Mouse (Mus musculus) cerebellum, adult 2 months (tissue): ENCODE results near the gene Gucy2c.

Experiments used
- CTCF ChIP-seq: fragments of 200-500 bp; IDR thresholded peaks from 2 replicates; pipeline ENCODE4 v1.5.1; 2011; ENCODE audit warnings: low read depth, mild to moderate bottlenecking, control low read depth, low read length, moderate library complexity, borderline replicate concordance; ENCODE audit not compliant: insufficient read depth
- POLR2A ChIP-seq: fragments of 200-500 bp; IDR thresholded peaks from 2 replicates; pipeline ENCODE4 v1.6.1; 2011; ENCODE audit warnings: low read length, control low read depth, borderline replicate concordance; ENCODE audit not compliant: insufficient read depth

DNA sequence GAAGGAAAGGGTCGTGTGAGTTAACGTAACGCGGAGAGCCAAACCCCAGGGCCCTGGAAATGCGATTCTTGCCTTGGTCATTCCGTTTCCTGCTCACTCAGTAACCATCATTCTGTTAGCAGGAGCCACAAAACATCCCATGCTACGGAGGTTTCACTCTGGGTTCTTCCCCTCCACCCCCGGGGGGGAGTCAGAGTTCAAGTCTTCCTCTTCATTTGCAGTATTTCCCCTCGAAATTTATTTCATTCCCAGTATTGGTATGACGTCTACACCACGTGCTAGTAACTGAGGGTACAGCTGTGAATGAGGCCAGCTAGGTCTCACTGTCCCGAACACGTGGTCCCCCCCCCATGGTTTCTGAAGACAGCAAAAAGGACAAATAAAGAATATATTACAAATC, 28.1 kb upstream of the Gucy2c start:
- TF ChIP-seq CTCF (no peak), POLR2A (no peak)
